Mouse (Mus musculus): Measurements from ENCODE around the gene Jaml. TPM values are rescaled to one million over a fixed set of nuclear protein-coding genes. Genes with fewer than 3 reads are reported as not detected.

The Jaml gene
- total RNA-seq (2023) = 93.4 and 131 TPM in 2 replicates

DNA sequence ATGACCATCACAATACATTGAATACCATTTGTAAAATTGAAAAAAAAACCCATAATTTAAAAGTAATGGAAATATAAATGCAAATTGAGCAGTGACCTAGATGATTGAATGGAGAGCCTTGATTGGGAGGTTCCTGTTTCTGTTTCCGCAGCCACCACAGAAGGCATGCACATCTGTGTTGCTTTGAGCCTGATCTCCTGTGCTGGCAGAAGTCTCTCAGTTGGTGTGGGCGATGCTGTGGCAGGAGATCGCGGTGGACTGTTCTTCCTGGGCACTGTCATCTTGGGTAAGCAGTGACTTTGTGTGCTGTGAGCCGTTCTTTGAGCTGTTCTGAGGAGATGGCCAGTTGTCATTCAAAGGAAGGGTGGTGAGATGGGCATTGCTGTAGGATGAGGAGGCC lies at the start of gene Jaml:
Jaml (plus strand) TSS at position 173 of the 400 bp plus-strand sequence.

DNA sequence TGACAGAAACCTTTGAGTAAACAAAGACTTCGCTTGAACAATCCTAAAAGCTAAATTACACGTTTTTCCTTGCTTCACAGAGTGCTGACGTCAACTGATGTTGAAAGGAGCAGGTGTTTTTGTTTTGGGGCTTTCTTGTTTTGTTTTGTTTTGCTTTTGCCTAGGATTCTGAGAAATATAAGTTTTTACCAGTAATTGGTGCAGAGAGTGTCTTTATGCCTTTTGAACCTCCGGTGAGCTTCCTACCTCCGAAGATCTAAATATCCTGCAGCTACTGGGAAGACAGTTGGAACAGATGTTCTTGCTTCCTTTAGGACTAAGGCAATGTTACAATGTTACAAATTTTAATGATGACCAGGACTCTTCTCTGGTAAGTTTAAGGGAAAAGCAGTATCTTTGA lies 39.5 kb upstream of the Jaml start, which contains the start of gene Mpzl2:
Mpzl2 (plus strand) TSS at position 301 of the 400 bp plus-strand sequence.

DNA sequence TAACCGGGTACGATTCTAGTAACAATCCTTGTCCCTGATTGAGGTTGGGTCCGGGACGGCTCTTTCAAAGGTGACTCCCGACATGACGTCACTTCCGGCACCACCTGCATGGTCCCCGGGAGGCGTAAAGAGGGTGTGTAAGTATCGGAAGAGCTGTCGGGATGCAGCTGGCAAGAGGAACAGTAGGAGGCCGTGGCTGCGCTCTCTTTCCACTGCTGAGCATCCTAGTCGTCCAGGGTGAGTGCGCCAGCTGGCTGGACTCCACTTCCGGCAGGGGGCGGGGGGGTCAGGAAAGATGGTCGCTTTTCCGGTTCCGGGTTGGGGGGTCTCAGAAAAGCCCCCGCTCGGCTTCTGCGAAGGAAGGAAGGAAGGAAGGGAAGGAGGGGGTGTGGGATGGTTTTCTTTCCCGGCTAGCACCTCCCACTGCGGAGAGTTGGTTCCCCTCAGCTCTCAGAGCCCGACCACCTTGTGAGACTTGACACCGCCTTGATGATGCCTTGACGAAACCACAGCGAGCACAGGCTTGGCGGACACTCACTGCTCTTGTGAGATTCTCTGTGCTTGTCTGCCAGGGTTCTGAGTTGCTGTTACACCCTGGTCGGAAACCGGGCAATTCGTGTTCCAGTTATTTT lies 23.8 kb upstream of the Jaml start, which contains the start of gene Mpzl3:
Mpzl3 (plus strand) TSS at position 105 of the 632 bp plus-strand sequence.

DNA sequence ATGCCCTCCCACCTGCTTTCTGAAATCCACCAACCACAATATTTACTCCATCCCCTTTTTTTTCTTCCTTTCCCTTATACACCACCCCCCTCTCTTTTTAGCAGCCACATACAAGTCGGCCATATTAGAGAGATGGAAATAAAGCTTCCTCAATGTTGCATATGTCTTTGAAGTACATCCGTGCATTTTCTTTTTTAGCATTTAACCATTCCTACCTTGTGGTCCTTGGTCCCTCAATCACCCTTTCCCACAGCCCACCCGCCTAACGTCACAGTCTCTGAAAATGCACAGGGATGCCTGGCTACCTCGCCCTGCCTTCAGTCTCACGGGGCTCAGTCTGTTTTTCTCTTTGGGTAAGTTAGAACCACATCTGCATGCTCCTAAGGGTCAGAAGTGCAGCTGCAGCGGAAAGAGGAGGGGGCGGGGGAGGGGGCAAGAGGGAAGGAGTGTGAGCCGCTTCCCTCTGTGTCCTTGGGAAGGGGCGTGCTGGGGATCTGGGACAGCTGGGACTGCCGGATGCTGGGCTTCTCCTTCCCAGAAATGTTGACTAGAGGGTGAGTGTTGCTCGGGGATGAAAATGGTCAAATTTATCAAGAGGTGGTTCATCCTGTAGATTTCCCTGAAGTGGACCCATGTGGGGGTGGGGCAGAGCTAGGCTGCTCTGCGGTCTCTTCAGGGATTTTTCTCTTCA lies 38.9 kb downstream of the Jaml start, which contains the start of gene Scn2b:
Scn2b (plus strand) TSS at position 42 of the 691 bp plus-strand sequence.

DNA sequence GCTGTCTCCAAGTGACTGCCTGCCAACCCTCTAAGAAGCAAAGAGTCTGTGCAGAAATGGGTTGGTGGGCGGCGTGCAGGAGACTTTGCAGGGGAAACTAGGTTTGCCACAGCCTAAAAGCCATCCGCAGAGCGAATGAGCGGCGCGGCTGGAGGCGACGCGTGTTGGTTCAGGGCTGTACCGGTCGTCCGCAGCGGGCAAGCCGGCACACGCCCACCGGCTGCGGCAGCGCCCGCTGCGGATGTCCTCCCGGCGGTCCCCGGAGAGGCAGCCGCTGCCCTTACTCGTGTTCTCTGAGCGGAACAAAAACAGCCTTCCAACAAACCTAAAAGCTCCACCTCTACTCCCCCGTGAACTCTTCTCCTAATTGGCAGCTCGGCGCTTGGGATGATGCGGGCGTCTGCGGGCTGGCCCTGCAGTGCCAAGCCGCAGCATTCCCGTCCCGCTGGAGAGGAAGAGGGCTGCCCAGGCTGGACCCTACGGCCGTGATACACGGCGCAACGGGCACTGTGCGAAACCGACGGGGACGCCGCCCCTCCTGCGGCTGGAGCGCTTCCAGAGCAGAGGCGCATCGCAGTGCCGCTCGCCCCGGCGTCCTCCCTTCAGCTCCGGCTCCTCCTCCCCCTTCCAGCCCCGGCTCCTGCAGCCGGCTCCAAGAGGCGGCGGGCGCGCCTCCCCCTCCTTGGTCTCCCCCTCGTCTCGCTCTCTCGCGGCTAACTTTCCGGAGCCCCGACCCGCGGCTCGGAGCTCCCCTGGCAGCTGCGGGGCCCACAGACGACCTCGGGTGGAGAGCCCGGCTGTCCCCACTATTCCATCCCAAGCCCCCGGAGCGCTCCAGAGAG lies 59.4 kb downstream of the Jaml start, which contains the start of gene Scn4b:
Scn4b (plus strand) TSS at position 205 of the 842 bp plus-strand sequence.

Other genes starting within 250 kb of the Jaml start
- 42.8 and 47.7 TPM in 2 replicates for gene Kmt2a, start 197.9 kb upstream of the Jaml start, total RNA-seq (2023)
- gene Atp5l, start 158.4 kb upstream of the Jaml start, total RNA-seq (2023) = 155 and 185 TPM in 2 replicates
- 63.4 and 71.4 TPM in 2 replicates for gene Ube4a, start 113.6 kb upstream of the Jaml start, total RNA-seq (2023)
- gene Cd3g, start 98.8 kb upstream of the Jaml start, total RNA-seq (2023) = 0.47 and 0.93 TPM in 2 replicates
- 100 and 121 TPM in 2 replicates for gene Cd3d, start 97.4 kb upstream of the Jaml start, total RNA-seq (2023)
- not detected in 2 replicates for gene Cd3e, start 69.6 kb upstream of the Jaml start, total RNA-seq (2023)
- gene Mpzl2, start 39.4 kb upstream of the Jaml start, total RNA-seq (2023) = 0.11 TPM in 1 of 2 replicates, not detected in the other
- gene Mpzl3, start 24.0 kb upstream of the Jaml start, total RNA-seq (2023) = 9.9 and 12.7 TPM in 2 replicates
- gene Scn2b, start 38.6 kb downstream of the Jaml start, total RNA-seq (2023) = 1.5 and 2.0 TPM in 2 replicates
- gene Scn4b, start 59.2 kb downstream of the Jaml start, total RNA-seq (2023) = 0.16 and 0.34 TPM in 2 replicates
- not detected in 2 replicates for gene BC049352, start 102.8 kb downstream of the Jaml start, total RNA-seq (2023)
- not detected in 2 replicates for gene Tmprss4, start 124.9 kb downstream of the Jaml start, total RNA-seq (2023)
- 98.2 and 126 TPM in 2 replicates for gene Il10ra, start 190.0 kb downstream of the Jaml start, total RNA-seq (2023)
- gene Tmprss13, start 239.9 kb downstream of the Jaml start, total RNA-seq (2023) = not detected in 2 replicates

Data from neutrophil, adult 65 days (primary cell).